Mouse (Mus musculus) neutrophil, adult 5-6 weeks (primary cell): Measurements from ENCODE around the gene Ap5b1. TPM values are rescaled to one million over a fixed set of nuclear protein-coding genes. Genes with fewer than 3 reads are reported as not detected.
A peak's percentile ranks its signal among the peaks of the same experiment; 100 is the strongest.

Experiments used
- ATAC-seq: fragments of 151-379, 151-347 bp; 2 replicates; pipeline ENCODE4 v1.8.0; 2017; ENCODE audit warnings: mild to moderate bottlenecking, moderate TSS enrichment; ENCODE audit not compliant: insufficient number of reproducible peaks, poor library complexity, low FRiP score, severe bottlenecking; ENCODE audit errors: extremely low read depth
- total RNA-seq: library from RNA; stranded (forward); fragments of 200-1000 nt; gene quantifications from 2 replicates; pipeline ENCODE4 v1.2.3, GENCODE M21; 2017

The Ap5b1 gene
- total RNA-seq, 1 experiment from 2014 or later, result 18.0 TPM

- ATAC-seq, result no peak
These were observed 38.4 kb downstream of the Ap5b1 start for GRCm38 (mm10) chr19:5606196-5606595.

GRCm38 (mm10) chr19:5607705-5608410 is 40.0 kb downstream of the Ap5b1 start:
- ATAC-seq, result no peak

DNA sequence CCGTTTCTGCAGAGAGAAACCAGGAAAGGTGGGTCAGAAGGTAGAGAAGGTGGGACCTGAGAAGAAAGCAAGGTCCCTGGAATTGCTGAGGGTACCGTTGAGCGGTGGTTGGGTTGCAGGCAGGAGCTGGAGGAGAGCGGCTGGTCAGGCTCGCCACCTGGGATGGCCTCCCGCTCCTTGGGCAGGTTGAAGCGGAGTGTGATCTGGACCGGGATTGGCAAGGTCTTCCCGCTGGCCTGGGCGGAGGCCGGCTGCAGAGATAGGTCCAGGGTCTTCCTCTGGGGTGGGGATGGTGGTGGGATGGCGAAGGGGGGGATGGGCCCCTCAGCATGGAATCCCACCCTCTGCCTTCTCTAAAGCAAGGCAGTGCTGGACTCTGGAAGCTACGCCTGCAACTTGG is 40.9 kb downstream of the Ap5b1 start:
- ATAC-seq, result no peak

GRCm38 (mm10) chr19:5609171-5609546 is 41.3 kb downstream of the Ap5b1 start:
- ATAC-seq, result no peak

- ATAC-seq, result peak; percentile 85
These were observed 42.0 kb downstream of the Ap5b1 start, which contains the start of gene Kat5 for GRCm38 (mm10) chr19:5609547-5610404. Gene Kat5, minus strand, starts transcription at chr19:5610237.

GRCm38 (mm10) chr19:5611973-5612372 is 44.1 kb downstream of the Ap5b1 start:
- no peak for ATAC-seq

DNA sequence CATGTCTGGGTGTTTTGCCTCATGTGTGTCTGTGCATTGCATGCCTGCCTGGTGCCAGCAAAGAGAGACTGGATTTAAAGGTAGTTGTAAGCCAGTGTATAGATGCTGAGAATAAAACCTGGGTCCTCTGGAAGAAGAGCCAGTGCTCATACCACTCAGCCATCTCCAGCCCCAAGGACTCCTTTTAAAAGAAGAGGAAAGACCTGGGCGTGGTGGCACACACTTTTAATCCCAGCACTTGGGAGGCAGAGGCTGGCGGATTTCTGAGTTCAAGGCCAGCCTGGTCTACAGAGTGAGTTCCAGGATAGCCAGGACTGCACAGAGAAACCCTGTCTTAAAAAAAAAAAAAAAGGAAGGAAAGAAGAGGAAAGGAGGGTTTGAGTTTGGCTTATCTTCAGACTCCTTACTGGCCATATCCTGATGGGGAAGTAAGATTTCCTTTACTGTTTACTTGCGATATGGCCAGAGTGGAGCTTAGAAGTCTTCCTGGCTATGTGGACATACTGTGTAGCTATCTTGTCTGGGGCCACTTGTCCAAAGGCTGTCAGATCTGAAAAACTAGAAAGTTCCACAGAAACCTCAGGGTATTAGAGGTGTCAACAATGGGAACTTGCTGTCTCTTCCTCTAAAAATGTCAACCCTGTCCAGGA is 45.1 kb downstream of the Ap5b1 start:
- ATAC-seq, result no peak

DNA sequence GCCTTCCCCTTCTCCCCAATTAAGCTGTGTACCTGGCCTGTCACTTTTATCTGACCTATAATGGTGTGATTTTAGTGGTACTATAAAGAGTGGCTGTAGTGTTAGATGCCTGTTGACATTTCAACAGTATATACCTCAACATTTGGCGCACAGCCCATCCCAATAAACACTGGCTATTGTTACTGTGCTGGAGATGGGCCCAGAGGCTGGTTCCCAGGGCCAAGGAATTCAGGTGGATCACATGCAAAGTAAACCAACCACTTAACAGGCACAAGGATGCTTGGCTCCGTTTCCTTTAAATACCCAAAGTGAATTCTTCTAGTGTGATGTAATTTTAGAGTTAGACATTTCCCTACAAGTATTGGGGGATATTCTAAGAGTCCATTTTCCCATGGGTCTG is 47.1 kb downstream of the Ap5b1 start:
- ATAC-seq, result no peak

DNA sequence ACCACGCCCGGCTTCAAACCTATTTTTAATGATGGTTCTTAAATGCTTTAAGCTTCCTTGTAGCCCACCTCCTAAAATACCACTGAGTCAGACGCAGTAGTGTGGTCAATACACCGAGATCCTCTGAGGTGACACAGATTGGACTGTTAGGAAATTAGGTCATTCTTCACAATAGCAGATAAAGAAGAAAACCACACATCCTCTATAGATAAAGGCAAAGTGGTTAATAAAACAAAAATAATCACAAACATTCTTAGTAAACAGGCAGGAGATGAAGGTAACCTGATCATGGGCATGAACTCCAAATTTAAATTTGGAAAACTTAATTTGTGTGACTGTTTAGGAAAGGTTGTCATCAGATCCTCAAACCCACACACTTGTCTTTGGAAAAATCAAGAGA is 52.2 kb downstream of the Ap5b1 start:
- ATAC-seq, result no peak

Other genes with a start within 250 kb of the Ap5b1 start
- not detected in 2 replicates for gene Catsper1, start 232.3 kb upstream of the Ap5b1 start, total RNA-seq
- gene Cst6, start 218.5 kb upstream of the Ap5b1 start, total RNA-seq, result 1.4 TPM in 1 of 2 replicates, not detected in the other
- gene Eif1ad, start 201.3 kb upstream of the Ap5b1 start, total RNA-seq, result 31.6 and 36.8 TPM in 2 replicates
- 15.2 and 17.9 TPM in 2 replicates for gene Banf1, start 200.9 kb upstream of the Ap5b1 start, total RNA-seq
- 135 and 147 TPM in 2 replicates for gene Sart1, start 179.3 kb upstream of the Ap5b1 start, total RNA-seq
- gene Tsga10ip, start 165.5 kb upstream of the Ap5b1 start, total RNA-seq, result 1.5 TPM in 1 of 2 replicates, not detected in the other
- 91.6 and 100 TPM in 2 replicates for gene Drap1, start 143.0 kb upstream of the Ap5b1 start, total RNA-seq
- 21.1 and 22.2 TPM in 2 replicates for gene AI837181, start 142.9 kb upstream of the Ap5b1 start, total RNA-seq
- gene Fosl1, start 120.5 kb upstream of the Ap5b1 start, total RNA-seq, result not detected in 2 replicates
- 2.3 and 2.8 TPM in 2 replicates for gene Ccdc85b, start 110.1 kb upstream of the Ap5b1 start, total RNA-seq
- 133 and 137 TPM in 2 replicates for gene Fibp, start 107.4 kb upstream of the Ap5b1 start, total RNA-seq
- 11.1 and 11.2 TPM in 2 replicates for gene Ctsw, start 99.5 kb upstream of the Ap5b1 start, total RNA-seq
- 0.70 TPM in 1 of 2 replicates, not detected in the other for gene Efemp2, start 94.1 kb upstream of the Ap5b1 start, total RNA-seq
- 19.0 and 22.0 TPM in 2 replicates for gene Mus81, start 79.6 kb upstream of the Ap5b1 start, total RNA-seq
- 1,009 and 1,084 TPM in 2 replicates for gene Cfl1, start 77.6 kb upstream of the Ap5b1 start, total RNA-seq
- 0.86 and 5.0 TPM in 2 replicates for gene 1700020D05Rik, start 64.2 kb upstream of the Ap5b1 start, total RNA-seq
- gene Snx32, start 57.5 kb upstream of the Ap5b1 start, total RNA-seq, result 7.4 and 11.3 TPM in 2 replicates
- 0.23 and 0.25 TPM in 2 replicates for gene Ovol1, start 7.4 kb upstream of the Ap5b1 start, total RNA-seq
- gene Rnaseh2c, start 33.8 kb downstream of the Ap5b1 start, total RNA-seq, result 50.5 and 64.0 TPM in 2 replicates
- 77.8 and 89.0 TPM in 2 replicates for gene Kat5, start 42.2 kb downstream of the Ap5b1 start, total RNA-seq
- gene Rela, start 69.5 kb downstream of the Ap5b1 start, total RNA-seq, result 143 and 145 TPM in 2 replicates
- 199 and 249 TPM in 2 replicates for gene Sipa1, start 95.7 kb downstream of the Ap5b1 start, total RNA-seq
- 64.1 and 65.3 TPM in 2 replicates for gene Map3k11, start 120.7 kb downstream of the Ap5b1 start, total RNA-seq
- 58.3 and 60.2 TPM in 2 replicates for gene Pcnx3, start 120.9 kb downstream of the Ap5b1 start, total RNA-seq
- gene Kcnk7, start 136.3 kb downstream of the Ap5b1 start, total RNA-seq, result 1.7 and 2.3 TPM in 2 replicates
- gene Ehbp1l1, start 158.3 kb downstream of the Ap5b1 start, total RNA-seq, result 88.8 and 91.8 TPM in 2 replicates
- 21.1 and 24.4 TPM in 2 replicates for gene Fam89b, start 161.6 kb downstream of the Ap5b1 start, total RNA-seq
- 0.35 TPM in 1 of 2 replicates, not detected in the other for gene Ltbp3, start 172.9 kb downstream of the Ap5b1 start, total RNA-seq
- 35.9 and 44.0 TPM in 2 replicates for gene Scyl1, start 203.4 kb downstream of the Ap5b1 start, total RNA-seq